Mouse (Mus musculus) skeletal muscle tissue, adult 2 months (tissue): ENCODE results near the gene Yeats2.

ENCODE experiments used
- DNase-seq: peaks from one replicate; pipeline ENCODE4 v3.0.0-alpha.2; 2012; ENCODE audit warnings: low read depth, low spot score

Gene Yeats2

DNA sequence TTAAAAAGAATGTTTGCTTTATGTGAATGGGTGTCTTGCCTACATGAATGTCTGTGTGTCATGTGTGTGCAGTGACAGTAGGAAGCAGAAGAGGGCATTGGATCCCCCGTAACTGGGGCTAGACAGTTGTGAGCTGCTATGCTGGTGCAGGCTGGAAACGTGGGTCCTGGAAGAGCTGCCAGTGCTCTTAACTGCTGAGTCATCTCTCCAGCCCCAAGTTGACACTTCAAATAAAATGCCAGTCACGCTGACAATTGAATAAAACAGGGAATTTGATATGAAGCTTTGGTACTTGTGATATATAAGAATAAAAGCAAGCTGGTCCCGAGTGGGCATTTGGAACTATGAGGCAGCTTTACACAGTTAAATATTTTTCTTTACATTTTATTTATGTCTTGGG lies 139.4 kb downstream of the Yeats2 start:
- no peak for DNase-seq
